ENCODE assay signal across 22 mouse cellular contexts in the genomic region with DNA sequence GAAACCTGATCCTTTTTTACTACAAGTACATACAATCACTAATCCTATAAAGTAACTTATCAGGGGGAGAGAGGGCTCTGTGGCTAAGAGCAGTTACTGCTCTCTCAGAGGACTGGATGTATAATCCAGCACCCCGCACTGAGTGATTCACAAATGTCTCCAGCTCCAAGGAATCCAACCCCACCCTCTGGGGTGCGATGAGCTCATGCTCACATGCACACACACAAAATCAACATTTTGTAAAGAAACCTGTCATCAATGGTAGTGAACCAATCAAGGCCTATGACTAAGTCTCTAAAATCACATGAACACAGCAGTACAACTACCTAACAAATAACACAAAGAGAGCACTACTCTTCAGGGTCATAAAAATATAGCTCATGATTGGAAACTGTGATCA. TPM values are rescaled to one million over a fixed set of nuclear protein-coding genes. Genes with fewer than 3 reads are reported as not detected.
DNase-seq lines count a peak whose midpoint lies in the region; ATAC-seq and TF ChIP-seq lines count a peak whose summit lies in the region.
"Had no signal": no experiment of that assay in that cellular context is flagged by ENCODE, and none has a peak within 500 bp of the region (broad histone marks: within the 10 kb centered on the region; RNA-seq: fewer than 3 reads in every experiment).

No protein-coding gene starts in this region.

- ATAC-seq in liver, postnatal 0 days = peak; percentile 64
- no peak for ATAC-seq in liver, embryonic 12.5 days
- ATAC-seq: forebrain, embryonic 14.5 days; inflammation-experienced regulatory T-cells, adult 6 months had no signal

- no peak overlapping the region for H3K27ac ChIP-seq in liver, postnatal 0 days (ENCODE audit: low read depth)
- H3K27ac ChIP-seq in liver, embryonic 12.5 days = no peak overlapping the region
- peak overlapping the region; percentile 62 for H3K27ac ChIP-seq in brown adipose tissue, adult 24 weeks (replicated peaks; ENCODE audit: low read depth, low read length)
- H3K27ac ChIP-seq: heart, embryonic 13.5 days; hindbrain, embryonic 13.5 days; limb, embryonic 13.5 days; liver, embryonic 14.5 days; stomach, embryonic 15.5 days had no signal

- H3K36me3 ChIP-seq in liver, postnatal 0 days (replicated peaks; ENCODE audit: insufficient read depth, low read length) = 0 out of 2 replicates have a peak, but pooled peaks cover 2% of the 10 kb centered on the region
- H3K36me3 ChIP-seq in liver, embryonic 12.5 days = peaks cover 36% of the 10 kb centered on the region
- no peaks in the 10 kb centered on the region for H3K36me3 ChIP-seq in myocyte (ENCODE audit: control insufficient read depth, insufficient read depth)
- H3K36me3 ChIP-seq: heart, embryonic 13.5 days; hindbrain, embryonic 13.5 days; limb, embryonic 13.5 days; stomach, embryonic 15.5 days had no signal

- no peaks in the 10 kb centered on the region for H3K9me3 ChIP-seq in liver, postnatal 0 days (ENCODE audit: low read length)
- H3K9me3 ChIP-seq in liver, embryonic 12.5 days (replicated peaks) = peaks cover 5% of the 10 kb centered on the region
- H3K9me3 ChIP-seq: hindbrain, embryonic 13.5 days; limb, embryonic 13.5 days; stomach, embryonic 15.5 days had no signal

- no peaks in the 10 kb centered on the region for H3K27me3 ChIP-seq in liver, postnatal 0 days (ENCODE audit: insufficient read depth, low read length)
- no peaks in the 10 kb centered on the region for H3K27me3 ChIP-seq in liver, embryonic 12.5 days (replicated peaks)
- no peaks in the 10 kb centered on the region for H3K27me3 ChIP-seq in myocyte (ENCODE audit: control insufficient read depth, insufficient read depth, insufficient read length)
- H3K27me3 ChIP-seq: heart, embryonic 13.5 days; hindbrain, embryonic 13.5 days; limb, embryonic 13.5 days; megakaryocyte, embryonic 14.5 days; stomach, embryonic 15.5 days had no signal

- peaks cover 12% of the 10 kb centered on the region for H3K4me1 ChIP-seq in liver, postnatal 0 days (ENCODE audit: insufficient read depth)
- peaks cover 33% of the 10 kb centered on the region; the same call in 1 of the 2 replicates for H3K4me1 ChIP-seq in liver, embryonic 12.5 days
- peaks cover 8% of the 10 kb centered on the region for H3K4me1 ChIP-seq in brown adipose tissue, adult 24 weeks (ENCODE audit: control insufficient read depth, insufficient read depth, insufficient read length, low read length)
- H3K4me1 ChIP-seq: hindbrain, embryonic 13.5 days; stomach, embryonic 15.5 days had no signal

- H3K9ac ChIP-seq in liver, postnatal 0 days (replicated peaks) = no peak overlapping the region
- H3K9ac ChIP-seq in liver, embryonic 12.5 days = no peak overlapping the region
- H3K9ac ChIP-seq: heart, embryonic 13.5 days; hindbrain, embryonic 13.5 days; limb, embryonic 13.5 days; liver, embryonic 14.5 days; stomach, embryonic 15.5 days had no signal

- no peaks in the 10 kb centered on the region for H3K79me2 ChIP-seq in myocyte (ENCODE audit: control insufficient read depth, insufficient read depth)

- no peak for TF ChIP-seq CTCF in liver, postnatal 0 days (IDR thresholded peaks at IDR 0.05; ENCODE audit: low read depth)

- WGBS in liver, postnatal 0 days (ENCODE audit: insufficient replicate concordance) = 88% methylated on average over 2 of the region's 2 CpGs
- 96% methylated on average over 2 of the region's 2 CpGs for WGBS in liver, embryonic 12.5 days (ENCODE audit: insufficient replicate concordance)

- TF ChIP-seq EP300 in liver, postnatal 0 days (IDR thresholded peaks at IDR 0.05; ENCODE audit: low read depth) = no peak

- H3K4me3 ChIP-seq in liver, postnatal 0 days (ENCODE audit: low read depth, low read length) = no peak overlapping the region
- no peak overlapping the region for H3K4me3 ChIP-seq in liver, embryonic 12.5 days
- no peak overlapping the region for H3K4me3 ChIP-seq in brown adipose tissue, adult 24 weeks (ENCODE audit: insufficient read depth, low read depth, low read length)
- H3K4me3 ChIP-seq in myocyte = no peak overlapping the region
- H3K4me3 ChIP-seq: heart, embryonic 13.5 days; hindbrain, embryonic 13.5 days; limb, embryonic 13.5 days; megakaryocyte, embryonic 14.5 days; stomach, embryonic 15.5 days had no signal

- H3ac ChIP-seq in myocyte (ENCODE audit: control insufficient read depth, insufficient read length) = no peak overlapping the region

- TF ChIP-seq POLR2A in myocyte (IDR thresholded peaks at IDR 0.05; ENCODE audit: insufficient read length, low read depth) = no peak

- no peak overlapping the region for H3K4me2 ChIP-seq in liver, postnatal 0 days (ENCODE audit: low read depth, low read length)
- no peak overlapping the region for H3K4me2 ChIP-seq in liver, embryonic 12.5 days
- H3K4me2 ChIP-seq in myocyte (ENCODE audit: low read depth) = peak overlapping the region; percentile 3
- H3K4me2 ChIP-seq: heart, embryonic 13.5 days; hindbrain, embryonic 13.5 days; limb, embryonic 13.5 days; stomach, embryonic 15.5 days had no signal

- peak; percentile 59 for DNase-seq in adrenal gland, adult 2 months
- DNase-seq in adrenal gland, postnatal 25 days = no peak
- no peak for DNase-seq in liver, postnatal 0 days
- DNase-seq in B cell, adult 2 months = no peak
- no peak for DNase-seq in layer of hippocampus, adult 9-11 months
- DNase-seq: cerebellum, adult 18-20 months; cerebellum, postnatal 36 days; lung, postnatal 10 days; midbrain, embryonic 14.5 days; retina, postnatal 1 day; thymus, adult 2 months had no signal

TF ChIP-seq in myocyte, 11 proteins besides CTCF, POLR2A, EP300 and RAD21:
- TF ChIP-seq USF1 (IDR thresholded peaks at IDR 0.05; ENCODE audit: low read depth) (peak; percentile 41), TCF12 (IDR thresholded peaks at IDR 0.05; ENCODE audit: insufficient read depth, poor library complexity, severe bottlenecking) (no peak), POLR2AphosphoS2 (IDR thresholded peaks at IDR 0.05; ENCODE audit: insufficient read length, low read depth) (no peak)

RNA-seq across cellular contexts. Expression of a gene that starts 47.3 kb away (rescaled TPM):
- 10 to 100 TPM; 21.1 to 24.2 TPM for total RNA-seq in adrenal gland, adult 2 months (2021)
- polyA plus RNA-seq in adrenal gland, adult 2 months (2012; rRNA removed) = 6.8 and 11.5 TPM in 2 replicates
- total RNA-seq in adrenal gland, postnatal 25 days (2021) = 23.2 and 25.2 TPM in 2 replicates
- 20.2 and 22.1 TPM in 2 replicates for polyA plus RNA-seq in liver, postnatal 0 days (2015; fragmentation: Nextera tagmentation; extraction: Ambion mirVana)
- polyA plus RNA-seq in liver, embryonic 12.5 days (2016; fragmentation: Nextera tagmentation; extraction: Ambion mirVana) = 93.9 and 99.9 TPM in 2 replicates
- 15.4 and 16.1 TPM in 2 replicates for polyA plus RNA-seq in brown adipose tissue, adult 24 weeks (2012; ENCODE audit: insufficient read depth, insufficient read length, missing spikeins)
- 3.5 TPM for polyA plus RNA-seq in myocyte (2012; fragmentation: generic; extraction: Trizol)
